Mouse (Mus musculus) hindbrain, postnatal 0 days (tissue): ENCODE results near the gene Gpr137c. TPM values are rescaled to one million over a fixed set of nuclear protein-coding genes. Genes with fewer than 3 reads are reported as not detected.
A peak's percentile ranks its signal among the peaks of the same experiment; 100 is the strongest.

Experiments used
- ATAC-seq: fragments of 200-750 bp; cut with Nextera tagmentation; 2 replicates; pipeline ENCODE4 v1.8.0; 2017; ENCODE audit warnings: mild to moderate bottlenecking, moderate TSS enrichment, moderate library complexity
- DNase-seq: peaks from one replicate; pipeline ENCODE4 v3.0.0-alpha.2; 2015; ENCODE audit warnings: low spot score
- H3K27ac ChIP-seq: fragments of 300-500 bp; sonication (generic); 2 replicates; pipeline ENCODE4 v1.5.1; 2014; ENCODE audit warnings: mild to moderate bottlenecking
- H3K27me3 ChIP-seq: fragments of 300-500 bp; sonication (generic); 2 replicates; pipeline ENCODE4 v1.6.1; 2014; ENCODE audit warnings: low read length, mixed read lengths; ENCODE audit not compliant: insufficient read depth
- H3K36me3 ChIP-seq: fragments of 300-500 bp; sonication (generic); 2 replicates; pipeline ENCODE4 v1.6.1; 2014; ENCODE audit warnings: low read length, mixed read lengths; ENCODE audit not compliant: insufficient read depth
- H3K4me1 ChIP-seq: fragments of 300-500 bp; sonication (generic); 2 replicates; pipeline ENCODE4 v1.6.1; 2014; ENCODE audit warnings: antibody characterized with exemption, low read length, mixed read lengths; ENCODE audit not compliant: insufficient read depth
- H3K4me2 ChIP-seq: fragments of 300-500 bp; sonication (generic); 2 replicates; pipeline ENCODE4 v1.6.1; 2014; ENCODE audit warnings: low read depth, mild to moderate bottlenecking, low read length, moderate library complexity, mixed read lengths
- H3K4me3 ChIP-seq: fragments of 300-500 bp; sonication (generic); 2 replicates; pipeline ENCODE4 v1.5.1; 2014; ENCODE audit warnings: low read length
- H3K9ac ChIP-seq: fragments of 300-500 bp; sonication (generic); replicated peaks from 2 replicates; pipeline ENCODE4 v1.6.1; 2014; ENCODE audit warnings: mild to moderate bottlenecking, low read length, moderate library complexity, mixed read lengths
- H3K9me3 ChIP-seq: fragments of 300-500 bp; sonication (generic); 2 replicates; pipeline ENCODE4 v1.6.1; 2016; ENCODE audit warnings: low read length, mixed read lengths
- CTCF ChIP-seq: IDR thresholded peaks from 2 replicates; pipeline ENCODE4 v1.5.1; 2016; ENCODE audit warnings: antibody characterized with exemption, control low read depth, low read depth
- WGBS: fragments of 180-500 bp; shearing (Covaris S2); extraction: QIAGEN DNeasy Blood & Tissue Kit; methylation state at CpG from one replicate; pipeline ENCODE4 v1.1.7; 2014; 5-methylcytosine and 5-hydroxymethylcytosine counted together
- polyA plus RNA-seq: library from polyadenylated mRNA; unstranded; fragments of >200 nt; fragmentation: Nextera tagmentation; extraction: Ambion mirVana; gene quantifications from 2 replicates; pipeline ENCODE4 v1.2.1, GENCODE M21; 2015
- total RNA-seq: library from RNA; depleted of rRNA; stranded (reverse); fragments of >200 nt; gene quantifications from 2 replicates; pipeline ENCODE4 v1.2.3, GENCODE M21; 2014

Gene Gpr137c
- total and polyA plus RNA-seq, 2 experiments from 2014 or later, result 15.7 to 61.4 TPM

GRCm38 (mm10) chr14:45220090-45220956, 806 bp downstream of the Gpr137c start, which contains the start of gene Txndc16:
Txndc16 (minus strand) TSS chr14:45220328.
- Histone ChIP-seq H3K4me1 (0 out of 2 replicates have a peak, but pooled peaks cover 5% of the 10 kb centered on the region), H3K27me3 (no peaks in the 10 kb centered on the region), H3K9ac (peak within 1 kb of the TSS; percentile 97), H3K36me3 (no peaks in the 10 kb centered on the region), H3K9me3 (no peaks in the 10 kb centered on the region), H3K4me2 (peak within 1 kb of the TSS; percentile 72), H3K4me3 (peak within 1 kb of the TSS; percentile 77), H3K27ac (peak within 1 kb of the TSS; percentile 98)
- under 1% methylated on average over 56 of the region's 59 CpGs for WGBS
- peak; percentile 92 for DNase-seq
- TF ChIP-seq CTCF, result no peak
- peak; percentile 25 for ATAC-seq

GRCm38 (mm10) chr14:45220957-45221630, 1.6 kb downstream of the Gpr137c start:
- Histone ChIP-seq H3K27me3 (no peaks in the 10 kb centered on the region), H3K4me1 (0 out of 2 replicates have a peak, but pooled peaks cover 5% of the 10 kb centered on the region), H3K4me2 (peak overlapping the region; percentile 69), H3K9me3 (no peaks in the 10 kb centered on the region), H3K9ac (peak overlapping the region; percentile 97), H3K27ac (peak overlapping the region; percentile 98), H3K4me3 (peak overlapping the region; percentile 77), H3K36me3 (no peaks in the 10 kb centered on the region)
- TF ChIP-seq CTCF, result peak; percentile 25; the same call in 1 of the 2 replicates
- 9% methylated on average over 11 of the region's 11 CpGs for WGBS
- peak; percentile 62 for DNase-seq
- ATAC-seq, result no peak

GRCm38 (mm10) chr14:45239042-45239441, 19.5 kb downstream of the Gpr137c start:
- 80% methylated on average over 2 of the region's 2 CpGs for WGBS

GRCm38 (mm10) chr14:45241613-45242012, 22.1 kb downstream of the Gpr137c start:
- H3K9me3 ChIP-seq, result no peaks in the 10 kb centered on the region
- no peak overlapping the region for H3K9ac ChIP-seq
- H3K27ac ChIP-seq, result no peak overlapping the region
- no peak overlapping the region for H3K4me3 ChIP-seq
- ATAC-seq (no peak), DNase-seq (no peak)
- WGBS, result 57% methylated on average over 1 of the region's 1 CpGs
- H3K36me3 ChIP-seq, result 0 out of 2 replicates have a peak, but pooled peaks cover 1% of the 10 kb centered on the region
- H3K4me1 ChIP-seq, result no peaks in the 10 kb centered on the region
- H3K27me3 ChIP-seq, result no peaks in the 10 kb centered on the region
- no peak overlapping the region for H3K4me2 ChIP-seq
- TF ChIP-seq CTCF, result peak; percentile 64

More at GRCm38 (mm10) chr14:45239042-45239441, 19.5 kb downstream of the Gpr137c start:
- Histone ChIP-seq H3K27me3 (no peaks in the 10 kb centered on the region), H3K27ac (no peak overlapping the region), H3K9me3 (no peaks in the 10 kb centered on the region), H3K4me1 (no peaks in the 10 kb centered on the region), H3K36me3 (no peaks in the 10 kb centered on the region), H3K4me2 (no peak overlapping the region), H3K4me3 (no peak overlapping the region), H3K9ac (no peak overlapping the region)
- no peak for DNase-seq
- no peak for TF ChIP-seq CTCF
- ATAC-seq, result no peak

- H3K9ac ChIP-seq, result no peak overlapping the region
- WGBS, result 88% methylated on average over 4 of the region's 4 CpGs
- H3K4me2 ChIP-seq, result no peak overlapping the region
- no peak overlapping the region for H3K4me3 ChIP-seq
- no peaks in the 10 kb centered on the region for H3K27me3 ChIP-seq
- DNase-seq (no peak), ATAC-seq (no peak)
- no peaks in the 10 kb centered on the region for H3K4me1 ChIP-seq
- 0 out of 2 replicates have a peak, but pooled peaks cover 1% of the 10 kb centered on the region for H3K36me3 ChIP-seq
- H3K9me3 ChIP-seq, result no peaks in the 10 kb centered on the region
- H3K27ac ChIP-seq, result no peak overlapping the region
- TF ChIP-seq CTCF, result no peak
These were observed 32.1 kb downstream of the Gpr137c start for GRCm38 (mm10) chr14:45251548-45252076.

GRCm38 (mm10) chr14:45263831-45264592, 44.5 kb downstream of the Gpr137c start:
- Histone ChIP-seq H3K4me3 (no peak overlapping the region), H3K9me3 (no peaks in the 10 kb centered on the region), H3K4me2 (no peak overlapping the region), H3K4me1 (no peaks in the 10 kb centered on the region), H3K36me3 (no peaks in the 10 kb centered on the region; the same call in 1 of the 2 replicates), H3K27me3 (no peaks in the 10 kb centered on the region), H3K27ac (no peak overlapping the region), H3K9ac (no peak overlapping the region)
- TF ChIP-seq CTCF, result no peak
- WGBS, result 83% methylated on average over 3 of the region's 3 CpGs
- DNase-seq (no peak), ATAC-seq (no peak)
